Mouse (Mus musculus): ENCODE results near the gene Ehmt2.
"Not testable (repeated sequence)": the region's sequence is repeated elsewhere in the genome, so short reads cannot be mapped to it uniquely, and the experiment has no call there.

The Ehmt2 gene

DNA sequence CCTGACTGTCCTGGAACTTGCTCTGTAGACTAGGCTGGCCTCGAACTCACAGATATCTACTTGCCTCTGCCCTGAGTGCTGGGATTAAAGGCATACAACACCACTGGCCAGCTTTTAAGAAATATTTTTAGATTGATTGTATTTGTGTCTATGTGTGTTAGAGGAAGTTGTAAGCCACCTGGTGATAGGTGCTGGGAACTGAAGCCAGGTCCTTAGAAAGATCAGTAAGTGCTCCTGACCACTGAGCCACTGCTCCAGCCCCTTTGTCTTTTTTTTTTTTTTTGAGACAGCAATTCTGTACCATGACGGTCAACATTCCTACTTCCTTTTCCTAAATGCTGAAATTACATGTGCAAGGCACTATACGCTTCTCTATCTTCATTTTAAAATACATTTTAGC is 55.0 kb downstream of the Ehmt2 start:
- DNase-seq (ENCODE audit: low read depth) = no peak

DNA sequence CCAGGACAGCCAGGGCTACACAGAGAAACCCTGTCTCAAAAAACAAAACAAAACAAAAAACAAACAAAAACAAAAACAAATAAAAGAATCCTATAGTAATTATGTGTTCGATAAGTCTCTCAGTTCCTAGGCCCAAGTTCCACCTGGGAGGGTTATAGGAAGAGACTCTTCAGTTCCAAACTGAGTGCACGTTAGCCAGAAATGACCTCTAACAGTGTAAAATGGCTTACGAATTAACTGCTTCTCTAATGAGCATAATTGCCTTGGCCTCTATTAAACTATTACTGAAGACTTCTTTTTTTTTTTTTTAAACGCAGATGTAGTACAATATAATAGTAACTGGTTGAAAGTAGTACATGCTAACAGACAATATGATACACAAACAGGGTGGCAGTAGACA is 55.6 kb downstream of the Ehmt2 start:
- DNase-seq (ENCODE audit: low read depth) = no peak

DNA sequence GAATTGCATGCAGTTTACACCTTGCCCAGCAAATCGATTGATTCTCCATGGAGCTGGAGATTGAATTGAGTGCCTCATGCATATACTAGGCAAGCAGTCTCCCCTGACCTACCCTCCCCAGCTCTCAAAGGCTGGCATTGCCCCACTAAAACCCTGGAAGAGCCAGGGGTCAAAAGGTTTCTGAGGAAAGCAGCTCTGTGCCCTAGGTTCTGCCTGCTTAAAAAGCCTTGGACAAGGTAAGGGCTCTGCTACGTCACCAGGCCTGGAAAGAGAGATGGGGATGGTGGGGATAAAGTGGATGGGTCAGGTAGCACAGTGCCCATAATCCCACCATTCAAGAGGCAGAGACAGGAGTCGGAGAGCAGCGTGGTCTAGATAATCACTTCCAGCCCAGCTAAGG is 56.6 kb downstream of the Ehmt2 start:
- DNase-seq (ENCODE audit: low read depth) = no peak

DNA sequence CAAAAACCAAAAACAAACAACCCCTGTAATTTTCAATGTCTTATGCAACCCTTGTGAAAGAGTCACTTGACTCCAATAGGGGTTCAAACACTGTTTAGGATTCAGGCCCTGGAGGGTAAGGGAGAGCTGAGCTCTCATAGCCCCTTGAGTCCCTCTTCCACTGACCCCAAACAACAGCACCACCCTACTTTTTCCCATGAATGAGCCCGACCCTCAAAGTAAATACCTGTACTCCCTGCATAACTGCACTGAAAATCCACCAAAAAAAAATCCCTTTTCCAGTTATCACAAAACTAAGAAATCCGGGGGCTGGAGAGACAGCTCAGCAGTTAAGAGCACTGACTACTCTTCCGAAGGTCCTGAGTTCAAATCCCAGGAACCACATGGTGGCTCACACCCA is 57.6 kb downstream of the Ehmt2 start:
- no peak for DNase-seq (ENCODE audit: low read depth)

DNA sequence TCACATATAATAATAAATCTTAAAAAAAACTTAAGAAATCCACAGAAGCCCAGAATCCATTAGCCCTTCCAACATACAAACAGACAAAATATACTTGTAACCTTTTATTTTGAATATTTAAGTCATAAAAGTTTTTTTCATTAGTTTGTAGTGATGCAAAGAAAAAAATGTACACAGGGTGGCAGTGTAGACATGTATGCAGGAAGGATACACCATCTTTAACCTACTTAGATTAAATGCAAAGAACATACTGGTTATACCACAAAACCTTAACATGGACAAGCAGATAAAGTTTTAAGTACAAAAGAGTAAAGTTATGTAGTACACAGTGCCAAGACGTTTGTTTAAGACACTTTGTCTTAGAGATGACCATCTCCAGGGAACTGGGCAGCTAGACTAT is 58.1 kb downstream of the Ehmt2 start:
- peak; percentile 75 for DNase-seq (ENCODE audit: low read depth)

DNA sequence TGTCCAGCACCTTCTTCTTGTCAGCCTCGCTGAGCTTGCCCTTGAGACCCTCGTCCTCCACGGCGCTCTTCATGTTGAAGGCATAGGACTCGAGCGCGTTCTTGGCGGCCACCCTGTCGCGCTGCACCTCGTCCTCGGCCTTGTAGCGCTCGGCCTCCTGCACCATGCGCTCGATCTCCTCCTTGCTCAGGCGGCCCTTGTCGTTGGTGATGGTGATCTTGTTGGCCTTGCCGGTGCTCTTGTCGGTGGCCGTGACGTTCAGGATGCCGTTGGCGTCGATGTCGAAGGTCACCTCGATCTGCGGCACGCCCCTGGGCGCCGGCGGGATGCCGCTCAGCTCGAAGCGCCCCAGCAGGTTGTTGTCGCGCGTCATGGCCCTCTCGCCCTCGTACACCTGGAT is 59.0 kb downstream of the Ehmt2 start:
- DNase-seq (ENCODE audit: low read depth) = not testable (repeated sequence)

DNA sequence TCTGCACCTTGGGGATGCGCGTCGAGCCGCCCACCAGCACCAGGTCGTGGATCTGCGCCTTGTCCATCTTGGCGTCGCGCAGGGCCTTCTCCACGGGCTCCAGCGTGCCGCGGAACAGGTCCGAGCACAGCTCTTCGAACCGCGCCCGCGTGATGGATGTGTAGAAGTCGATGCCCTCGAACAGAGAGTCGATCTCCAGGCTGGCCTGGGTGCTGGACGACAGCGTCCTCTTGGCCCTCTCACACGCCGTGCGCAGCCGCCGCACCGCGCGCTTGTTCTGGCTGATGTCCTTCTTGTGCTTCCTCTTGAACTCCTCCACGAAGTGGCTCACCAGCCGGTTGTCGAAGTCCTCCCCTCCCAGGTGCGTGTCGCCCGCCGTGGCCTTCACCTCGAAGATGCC is 59.7 kb downstream of the Ehmt2 start:
- not testable (repeated sequence) for DNase-seq (ENCODE audit: low read depth)

DNA sequence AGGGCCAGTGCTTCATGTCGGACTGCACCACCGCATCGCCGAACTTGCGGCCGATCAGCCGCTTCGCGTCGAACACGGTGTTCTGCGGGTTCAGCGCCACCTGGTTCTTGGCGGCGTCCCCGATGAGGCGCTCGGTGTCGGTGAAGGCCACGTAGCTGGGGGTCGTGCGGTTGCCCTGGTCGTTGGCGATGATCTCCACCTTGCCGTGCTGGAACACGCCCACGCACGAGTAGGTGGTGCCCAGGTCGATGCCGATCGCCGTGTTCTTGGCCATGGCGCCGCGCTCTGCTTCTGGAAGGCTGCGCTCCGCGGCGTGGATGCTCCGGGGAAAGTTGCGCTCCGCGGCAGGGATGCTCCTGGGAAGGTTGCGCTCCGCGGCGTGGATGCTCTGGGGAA is 60.5 kb downstream of the Ehmt2 start:
- not testable (repeated sequence) for DNase-seq (ENCODE audit: low read depth)

DNA sequence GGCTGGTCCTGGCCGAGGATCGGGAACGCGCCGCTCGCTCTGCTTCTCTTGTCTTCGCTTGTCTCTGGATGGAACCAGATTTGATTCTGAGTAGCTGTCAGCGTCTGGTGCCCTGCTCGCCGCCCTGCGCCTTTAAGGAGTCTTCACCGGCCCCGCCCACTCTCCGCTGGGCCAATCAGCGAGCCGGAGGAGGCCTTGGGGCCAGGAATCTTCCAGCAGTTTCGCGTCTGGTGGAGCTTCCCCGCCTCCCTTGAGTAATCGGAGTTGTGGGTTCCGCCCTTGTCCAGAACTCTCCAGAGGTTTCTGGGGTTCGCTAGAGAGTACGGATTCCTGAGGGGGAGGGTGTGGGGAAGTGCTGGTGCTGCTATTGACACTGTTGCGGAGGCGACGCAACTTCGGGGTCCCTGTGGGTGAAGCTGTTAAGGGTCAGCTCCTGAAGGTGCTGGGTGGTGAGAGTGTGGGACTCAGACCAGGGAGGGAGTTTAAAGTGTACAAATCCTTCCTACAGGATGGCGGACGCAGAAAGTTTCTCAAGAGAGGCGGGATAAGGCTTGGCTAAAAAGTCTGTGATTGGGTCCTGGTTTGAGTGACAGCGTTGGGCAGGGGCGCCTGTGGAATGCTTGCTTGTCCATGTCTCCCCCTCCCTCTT is 61.0 kb downstream of the Ehmt2 start, which contains the start of gene Hspa1b:
Hspa1b (minus strand) TSS at position 109 of the 649 bp plus-strand sequence.
- peak; percentile 89 for DNase-seq (ENCODE audit: low read depth)

DNA sequence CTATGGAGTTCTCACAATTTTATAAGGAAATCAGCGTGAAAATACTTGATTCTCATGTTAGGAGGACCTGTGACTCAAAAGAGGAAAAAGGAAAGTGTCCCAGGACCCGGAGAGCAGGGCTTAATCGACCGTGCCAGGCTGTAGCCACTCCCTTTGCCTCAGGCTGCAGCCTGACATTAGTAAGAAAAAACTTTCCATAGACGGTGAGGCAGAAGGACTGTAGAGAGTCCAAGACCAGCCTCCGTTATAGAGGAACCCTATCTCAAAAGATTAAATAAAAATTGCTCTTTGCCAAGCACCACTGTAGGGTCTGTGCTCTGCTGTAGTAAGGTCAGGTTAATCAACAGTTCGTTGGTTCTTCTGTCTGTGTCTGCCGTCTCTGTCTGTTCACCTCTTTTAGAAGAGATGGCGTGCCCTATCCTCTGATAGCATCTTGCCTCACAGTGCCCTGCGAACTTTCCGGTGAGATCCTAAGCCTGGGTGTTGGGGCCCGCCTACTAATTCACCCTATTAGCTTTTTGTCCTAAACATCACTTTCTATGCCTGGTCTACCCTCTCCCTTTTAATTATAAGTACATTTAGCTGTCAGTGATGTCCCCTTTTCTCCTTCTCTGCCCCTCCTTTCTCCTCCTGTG is 61.7 kb downstream of the Ehmt2 start:
- DNase-seq (ENCODE audit: low read depth) = peak; percentile 88

DNA sequence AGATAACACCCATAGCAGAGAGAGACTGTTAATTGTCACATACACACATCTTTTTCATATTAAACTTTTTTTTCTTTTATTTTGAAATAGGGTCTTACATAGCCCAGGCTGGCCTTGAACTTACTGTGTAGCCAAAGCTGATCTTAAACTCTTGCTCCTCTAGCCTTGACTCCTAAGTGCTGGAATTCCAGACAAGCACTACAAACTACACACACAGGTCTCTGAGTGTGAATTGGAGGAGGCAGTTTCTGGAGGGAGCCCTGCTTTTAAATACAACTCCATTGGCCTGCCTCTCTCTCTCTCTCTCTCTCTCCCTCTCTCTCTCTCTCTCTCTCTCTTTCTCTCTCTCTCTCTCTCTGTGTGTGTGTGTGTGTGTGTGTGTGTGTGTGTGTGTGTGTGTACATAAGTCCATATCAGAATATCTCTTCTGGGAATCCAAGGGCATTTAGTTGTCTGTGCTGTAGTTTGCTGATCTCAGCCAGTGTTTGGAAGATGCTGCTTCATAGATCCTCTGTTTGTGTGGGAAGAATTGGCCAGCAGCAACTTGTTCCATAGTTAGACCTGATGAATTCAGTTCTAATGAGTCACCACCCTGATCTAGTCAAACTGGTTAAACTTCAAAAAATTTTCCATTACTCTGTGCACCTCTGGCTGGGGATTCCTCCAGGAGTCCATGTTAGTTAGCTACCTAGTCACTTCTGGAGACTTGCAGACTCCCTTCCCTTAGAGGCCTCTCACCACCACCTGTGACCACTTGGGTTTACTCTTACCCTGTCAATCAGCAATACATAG is 62.6 kb downstream of the Ehmt2 start:
- DNase-seq (ENCODE audit: low read depth) = peak; percentile 82

DNA sequence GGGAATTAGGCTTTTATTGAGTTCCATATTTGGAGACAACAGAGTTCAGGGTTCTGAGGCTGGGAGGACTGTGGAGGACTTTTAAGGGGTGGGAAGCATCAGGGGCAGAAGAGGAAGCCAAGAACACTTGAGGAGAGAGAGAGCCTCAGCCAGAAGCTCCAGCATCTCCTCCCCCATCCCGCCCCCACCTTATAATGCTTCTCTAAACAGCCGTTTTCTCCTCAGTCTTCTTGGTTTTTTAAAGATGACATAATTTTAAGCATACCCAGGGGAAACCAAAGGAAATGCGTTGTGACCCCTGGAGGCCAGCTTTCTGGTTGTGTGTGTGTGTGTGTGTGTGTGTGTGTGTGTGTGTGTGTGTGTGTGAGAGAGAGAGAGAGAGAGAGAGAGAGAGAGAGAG is 63.9 kb downstream of the Ehmt2 start:
- peak; percentile 84 for DNase-seq (ENCODE audit: low read depth)

DNA sequence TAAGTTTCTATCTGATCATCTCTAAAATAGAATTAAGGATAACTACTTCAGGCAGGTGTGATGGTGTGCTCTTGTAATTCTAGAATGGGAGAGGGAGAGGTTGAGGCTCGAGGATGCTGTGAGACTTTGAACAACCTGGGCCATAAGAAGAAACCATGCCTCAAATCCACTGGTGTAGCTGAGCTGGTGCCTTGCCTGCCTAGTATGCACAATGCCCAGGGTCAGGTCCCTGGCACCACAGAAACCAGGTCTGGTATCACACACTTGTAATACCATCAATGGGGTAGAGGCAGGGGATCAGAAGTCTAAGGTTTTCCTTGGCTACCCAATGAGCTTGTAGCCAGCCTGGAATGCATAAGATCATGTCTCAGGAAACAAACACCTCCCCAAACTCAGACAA is 64.6 kb downstream of the Ehmt2 start:
- no peak for DNase-seq (ENCODE audit: low read depth)

Data from NIH3T3 (cell line).